ENCODE assay signal across 15 mouse cellular contexts in genomic region chr10:10656621-10657020, GRCm38 (mm10). TPM values are rescaled to one million over a fixed set of nuclear protein-coding genes. Genes with fewer than 3 reads are reported as not detected.
A peak's percentile ranks its signal among the peaks of the same experiment; 100 is the strongest.
DNase-seq lines count a peak whose midpoint lies in the region.
"Had no signal": no experiment of that assay in that cellular context is flagged by ENCODE, and none has a peak within 500 bp of the region (broad histone marks: within the 10 kb centered on the region; RNA-seq: fewer than 3 reads in every experiment).

No protein-coding gene starts in this region.

- intact Hi-C loops in left cerebral cortex, postnatal 4 days (cut with DNase I): no loop called here
- intact Hi-C loops in left cerebral cortex, postnatal 36 days (cut with DNase I): no loop called here

- peak; percentile 23 for DNase-seq in cerebellum, adult 9-11 months
- no peak for DNase-seq in cerebellum, postnatal 36 days
- DNase-seq in cerebellum, postnatal 14 days: peak; percentile 59 to 78
- DNase-seq in cerebellum, adult 11-12 months: no peak
- peak; percentile 45 for DNase-seq in left cerebral cortex, postnatal 4 days
- DNase-seq in left cerebral cortex, postnatal 36 days (ENCODE audit: low spot score in 2 of 2): no peak
- DNase-seq in brain, adult 2 months (ENCODE audit: low read depth, low spot score): peak; percentile 18
- DNase-seq in ovary, adult 18-20 months (ENCODE audit: low spot score): no peak
- DNase-seq: adrenal gland, adult 2 months; adrenal gland, postnatal 10 days; adrenal gland, postnatal 25 days; forebrain, postnatal 0 days had no signal

RNA-seq across cellular contexts. Expression of gene Gm10944, which starts 24.5 kb away (rescaled TPM):
- total RNA-seq in left cerebral cortex, postnatal 4 days (2021): not detected
- total RNA-seq in left cerebral cortex, postnatal 36 days (2021): not detected
- total RNA-seq: adrenal gland, adult 2 months; adrenal gland, postnatal 10 days; adrenal gland, postnatal 25 days; adrenal gland, postnatal 4 days; ES-E14; forebrain, postnatal 0 days; MEL had no signal

Comparison
In these comparisons a context has a peak if more than half of its experiments do, and no peak if none do; other contexts are left out.
1. DNase-seq: peak in cerebellum, adult 9-11 months (single experiment), cerebellum, postnatal 14 days (2 of 2), left cerebral cortex, postnatal 4 days (single experiment) and brain, adult 2 months (single experiment); none in cerebellum, postnatal 36 days (0 of 2), cerebellum, adult 11-12 months (single experiment), left cerebral cortex, postnatal 36 days (0 of 2) and ovary, adult 18-20 months (single experiment).